Mouse (Mus musculus) left cerebral cortex, adult 11 months (tissue): ENCODE results near the gene Dnah14.

ENCODE experiments used
- DNase-seq: peaks from one replicate; pipeline ENCODE4 v3.0.0; 2022; ENCODE audit warnings: low spot score

Dnah14 gene

DNA sequence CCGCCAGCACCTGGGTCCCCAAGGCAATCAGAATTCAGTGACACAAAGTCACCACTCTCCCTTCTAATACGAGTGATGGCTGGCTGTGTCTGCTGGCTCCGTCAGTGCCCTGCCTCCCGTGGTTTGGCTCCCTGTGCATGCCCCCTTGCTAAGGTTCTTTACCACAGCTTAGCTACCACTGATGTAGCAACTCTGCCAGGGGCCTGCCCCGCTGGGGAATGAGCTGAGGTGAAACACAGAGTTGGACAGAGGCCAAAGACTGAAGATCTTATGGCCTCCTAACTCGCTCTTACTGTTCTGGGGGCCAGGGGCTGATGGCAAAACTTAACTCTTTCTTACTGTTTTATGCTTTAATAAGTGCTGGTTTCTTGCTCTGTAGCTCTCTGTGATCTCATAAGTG lies 213.6 kb downstream of the Dnah14 start:
- no peak for DNase-seq

GRCm38 (mm10) chr1:181793541-181793940 lies 217.2 kb downstream of the Dnah14 start:
- peak; percentile 53 for DNase-seq

- DNase-seq = no peak
Observed at GRCm38 (mm10) chr1:181799911-181800310, 223.6 kb downstream of the Dnah14 start.

DNA sequence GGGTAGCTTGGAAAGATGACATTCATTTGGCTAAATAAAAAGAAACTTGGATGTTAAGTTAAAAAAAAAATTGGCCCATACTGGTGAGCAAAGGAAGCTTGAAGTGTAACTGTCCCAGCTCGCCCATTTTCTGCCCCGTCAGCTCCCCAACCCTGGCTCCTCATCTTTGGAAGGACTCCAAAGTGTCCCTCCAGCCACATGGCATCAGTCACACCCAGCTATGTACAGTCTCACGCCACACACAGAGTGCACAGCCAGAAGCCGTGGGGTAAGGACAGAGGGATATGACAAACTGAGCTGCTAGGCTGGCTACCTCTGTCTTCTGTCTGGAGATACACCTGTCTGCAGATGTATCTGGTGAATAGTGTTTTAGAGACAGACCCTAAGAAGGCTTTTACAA lies 224.3 kb downstream of the Dnah14 start:
- DNase-seq = no peak

GRCm38 (mm10) chr1:181811481-181812223 lies 235.3 kb downstream of the Dnah14 start:
- no peak for DNase-seq

DNA sequence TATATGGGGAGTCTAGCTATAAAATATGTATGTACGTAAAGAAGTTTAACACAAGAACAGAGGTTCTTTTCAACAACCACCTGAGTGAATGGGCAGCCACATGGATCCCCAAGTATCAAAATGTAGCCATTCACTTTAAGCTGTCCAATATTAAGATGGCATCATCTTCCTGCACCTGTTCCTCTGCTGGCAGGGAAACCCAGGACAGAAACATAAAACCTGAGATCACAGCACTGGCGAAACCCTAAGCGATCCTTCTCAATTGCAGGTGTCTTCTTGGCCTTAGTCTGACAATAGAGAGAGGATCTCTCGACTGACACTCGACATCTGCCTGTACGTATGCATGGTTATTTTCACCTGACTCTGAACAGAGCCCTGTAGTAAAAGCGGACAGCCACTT lies 250.4 kb downstream of the Dnah14 start:
- DNase-seq = no peak

DNA sequence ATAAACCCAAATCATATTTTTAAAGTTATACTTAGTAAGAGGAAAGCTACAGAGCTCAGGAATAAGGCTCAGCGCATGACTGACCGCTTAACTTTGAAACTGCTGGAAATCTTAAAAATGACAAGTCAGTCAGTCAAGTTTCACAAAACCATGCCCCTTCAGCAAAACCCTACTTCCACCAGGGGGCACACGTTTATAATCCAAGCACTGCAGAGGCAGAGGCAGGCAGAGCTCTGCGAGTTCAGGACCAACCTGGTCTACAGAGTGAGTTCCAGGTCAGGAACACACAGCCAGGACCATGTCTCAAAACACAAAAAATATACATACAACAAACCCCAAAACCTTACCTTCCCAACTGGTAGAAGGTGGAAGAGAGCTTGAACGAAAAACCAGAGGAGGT lies 252.0 kb downstream of the Dnah14 start:
- no peak for DNase-seq

DNA sequence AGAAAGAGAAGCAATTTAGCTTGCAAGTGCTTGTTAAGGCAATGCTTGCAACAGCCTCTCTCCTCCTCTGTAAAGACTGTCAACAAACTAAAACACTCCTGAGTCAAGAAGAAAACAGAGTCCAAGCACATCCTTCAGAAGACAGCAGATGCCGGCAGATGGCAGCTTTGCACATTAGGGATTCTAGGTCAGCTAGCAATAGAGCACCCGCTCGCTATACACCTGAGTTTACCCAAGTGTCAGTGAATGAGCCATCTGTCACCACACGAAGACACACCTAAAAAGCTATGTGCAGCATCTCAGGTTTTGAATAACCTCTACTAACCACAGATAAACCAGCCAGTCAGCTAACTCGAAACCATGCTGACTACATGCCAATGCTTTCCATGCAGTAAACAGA lies 256.4 kb downstream of the Dnah14 start:
- no peak for DNase-seq

- DNase-seq = no peak
Observed at GRCm38 (mm10) chr1:181833143-181833542, 256.8 kb downstream of the Dnah14 start.

DNA sequence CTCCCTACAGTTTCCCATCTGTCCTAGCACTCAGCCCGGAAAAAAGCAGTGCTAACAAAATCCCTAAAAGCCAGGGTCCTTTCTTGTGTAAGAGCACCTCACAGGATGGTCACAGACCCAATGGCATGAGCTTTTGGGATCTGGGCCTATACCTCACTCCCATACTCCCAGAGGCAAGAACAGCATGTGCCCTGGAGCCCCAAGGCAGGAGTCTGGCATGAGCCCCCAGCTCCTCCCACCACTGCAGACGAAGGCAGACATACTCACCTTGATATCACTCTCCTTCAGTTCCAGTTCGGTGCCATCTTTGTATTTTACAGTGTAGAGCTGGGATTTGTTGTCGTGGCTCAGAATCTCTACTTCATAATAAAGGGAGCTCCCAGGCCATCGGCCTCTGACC lies 261.8 kb downstream of the Dnah14 start:
- DNase-seq = no peak

DNA sequence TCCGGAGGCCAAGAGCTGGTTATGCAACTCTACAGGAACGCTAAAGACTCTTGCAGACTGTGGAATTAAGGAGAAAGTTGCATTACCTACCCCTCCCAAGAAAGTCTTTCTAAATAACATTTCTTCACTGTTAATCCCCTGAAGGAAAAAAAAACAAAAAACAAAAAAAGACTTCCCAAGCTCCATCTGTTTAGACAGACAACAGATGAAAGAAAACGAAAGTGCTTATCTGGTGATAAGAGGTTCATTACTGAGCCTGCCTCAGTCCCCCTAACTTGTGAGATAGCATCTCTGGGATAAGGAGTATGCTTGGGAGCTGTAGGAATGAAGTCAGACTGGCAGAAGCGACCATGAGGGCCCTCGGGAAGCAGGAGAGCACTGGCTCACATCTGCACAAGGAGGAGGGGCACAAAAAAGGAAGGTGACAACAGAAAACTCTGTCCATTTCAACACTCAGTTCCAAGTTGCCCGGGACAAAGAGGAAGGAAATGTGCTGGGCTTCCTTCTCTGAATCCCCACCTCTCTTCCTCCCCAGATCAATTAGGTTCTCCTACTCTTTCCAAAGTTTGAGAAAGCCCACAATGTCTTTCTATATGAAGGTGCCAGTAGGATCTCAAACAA lies 263.5 kb downstream of the Dnah14 start:
- DNase-seq = no peak

GRCm38 (mm10) chr1:181841396-181841795 lies 265.0 kb downstream of the Dnah14 start:
- DNase-seq = no peak

- peak; percentile 89 for DNase-seq
Observed at GRCm38 (mm10) chr1:181841864-181842672, 265.7 kb downstream of the Dnah14 start.

DNA sequence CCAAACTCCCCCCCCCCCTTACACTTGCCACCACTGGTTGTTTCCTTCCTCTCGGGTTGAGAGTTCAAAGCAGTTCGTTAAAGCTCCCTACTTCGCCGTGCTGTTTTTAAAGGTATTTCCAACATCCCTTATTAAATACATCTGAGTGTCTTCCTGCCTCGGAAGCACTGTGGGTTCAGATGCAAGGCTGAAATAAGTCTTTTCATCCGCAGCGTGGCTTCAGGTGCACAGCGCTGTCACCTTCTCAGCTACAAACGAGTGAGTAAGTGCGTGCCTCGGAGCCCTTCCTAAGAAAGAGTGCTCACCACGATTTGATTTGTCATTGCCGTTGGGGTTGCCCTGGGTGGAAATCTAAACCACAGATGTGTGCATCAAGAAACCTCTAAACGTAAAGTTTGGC lies 266.4 kb downstream of the Dnah14 start, which contains the start of gene Lbr:
Lbr (minus strand) TSS at position 266 of the 400 bp plus-strand sequence.
- no peak for DNase-seq

- no peak for DNase-seq
Observed at GRCm38 (mm10) chr1:181844874-181845547, 268.7 kb downstream of the Dnah14 start.

- DNase-seq = no peak
Observed at GRCm38 (mm10) chr1:181845767-181846166, 269.4 kb downstream of the Dnah14 start.

GRCm38 (mm10) chr1:181847396-181847795 lies 271.0 kb downstream of the Dnah14 start:
- no peak for DNase-seq

DNA sequence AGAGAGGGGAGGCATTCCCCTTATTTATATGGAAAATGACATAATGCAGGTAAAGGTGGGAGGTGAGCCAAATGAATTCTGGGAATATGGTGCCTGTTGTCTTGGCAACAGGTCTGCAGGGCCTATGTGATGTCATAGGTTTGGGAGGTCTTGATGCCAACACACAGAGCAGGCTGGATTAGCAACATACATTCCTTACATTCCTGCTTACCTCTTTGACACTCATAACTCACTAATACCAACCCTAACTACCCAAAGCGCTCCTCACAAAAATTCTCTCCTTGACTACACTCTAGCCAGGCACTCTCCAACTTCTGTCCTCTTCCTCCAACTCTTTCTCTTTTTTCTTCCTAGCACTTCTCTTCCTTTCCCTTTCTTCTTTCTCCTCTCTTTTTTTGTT lies 271.9 kb downstream of the Dnah14 start:
- DNase-seq = no peak

DNA sequence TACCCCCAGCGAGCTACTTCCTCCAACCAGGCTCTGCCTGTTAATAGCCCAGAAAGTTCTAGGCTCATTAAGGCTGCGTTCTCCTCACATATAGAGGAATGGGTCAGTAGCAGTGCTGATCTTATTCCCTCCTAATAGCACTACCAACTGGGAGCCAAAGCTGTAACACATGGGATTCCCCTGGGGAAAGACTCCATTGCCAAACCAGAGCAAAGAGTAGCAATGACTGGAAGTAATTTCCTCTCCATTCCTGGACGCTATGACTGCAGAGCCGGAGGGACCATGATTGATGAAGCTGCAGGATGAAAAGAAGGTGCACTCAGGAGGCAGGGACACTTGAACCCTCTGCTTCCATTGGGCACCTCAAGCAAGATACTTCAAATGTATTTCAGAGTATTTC lies 274.1 kb downstream of the Dnah14 start:
- DNase-seq = no peak

- peak; percentile 26 for DNase-seq
Observed at GRCm38 (mm10) chr1:181851521-181852310, 275.4 kb downstream of the Dnah14 start.

DNA sequence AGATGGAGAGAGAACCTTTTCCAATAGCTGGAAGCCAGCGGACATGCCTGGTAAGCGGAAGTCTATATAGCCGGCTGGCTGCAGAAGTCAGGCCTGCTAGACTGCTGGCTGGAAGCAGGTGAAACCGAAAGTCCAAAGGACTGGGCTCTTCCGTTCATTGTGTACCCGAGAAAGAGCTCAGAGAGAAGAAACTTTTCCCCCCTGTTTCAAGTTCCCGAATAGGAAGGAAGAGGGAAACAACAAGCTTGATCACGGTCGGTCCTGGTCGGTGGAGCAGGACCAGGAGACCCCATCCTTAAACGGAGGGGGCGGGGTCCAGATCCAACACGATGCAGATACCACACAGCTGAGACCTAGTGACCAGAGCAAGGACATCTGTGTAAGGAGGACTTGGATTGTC lies 276.1 kb downstream of the Dnah14 start:
- DNase-seq = no peak
